Mouse (Mus musculus): ENCODE measurements at regions not wholly inside any gene's neighbourhood (a gene's known extent, or its start where the extent isn't known, plus 50 kb on each side); places are given as distances from the start of the nearest gene placed in this dataset.
A peak's percentile ranks its signal among the peaks of the same experiment; 100 is the strongest.

DNA sequence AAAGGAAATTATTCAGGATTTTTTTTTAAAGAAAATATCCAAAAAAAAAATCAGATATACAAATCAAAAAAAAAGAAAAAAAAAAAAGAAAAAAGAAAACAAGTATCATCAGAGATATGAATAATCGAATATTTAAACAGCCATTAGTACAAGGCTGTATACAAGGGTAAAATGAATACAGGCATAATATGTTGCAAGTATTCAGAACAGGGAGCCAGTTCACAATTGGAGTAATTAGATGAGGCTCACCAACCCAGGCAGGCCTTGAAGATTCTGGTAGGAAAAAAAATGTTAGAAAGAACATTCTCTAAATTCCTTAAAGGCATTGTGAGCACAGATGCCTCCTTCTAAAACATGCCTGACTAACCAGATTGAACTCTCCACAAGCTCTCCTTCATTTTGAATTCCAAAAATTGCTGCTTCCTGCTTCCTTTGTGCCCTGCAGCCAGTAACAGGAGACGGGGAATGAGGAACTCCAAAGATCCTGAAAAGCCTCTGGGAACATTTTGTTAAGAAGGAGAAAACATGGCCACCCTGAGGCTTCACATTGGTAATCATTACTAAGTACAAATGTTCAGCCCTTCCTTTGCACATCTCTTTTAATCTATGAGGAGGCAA is 590.6 kb upstream of the Diaph2 start:
- DNase-seq (ENCODE audit: low read depth, low spot score) = peak; percentile 2

Measured in ZHBTc4 (cell line).